Mouse (Mus musculus) natural killer cell, adult 2 months (primary cell): Measurements from ENCODE around the gene Ngly1.
"Not testable (repeated sequence)": the region's sequence is repeated elsewhere in the genome, so short reads cannot be mapped to it uniquely, and the experiment has no call there.

Source experiments
- DNase-seq, 2 experiments: peaks; one replicate each; pipeline ENCODE4 v3.0.0; 2022; ENCODE audit warnings: low spot score in 2 of 2

Ngly1 gene

GRCm38 (mm10) chr14:16256209-16256608, 7.1 kb downstream of the Ngly1 start:
- peak; percentile 16 to 23 for DNase-seq

GRCm38 (mm10) chr14:16260541-16260940, 11.5 kb downstream of the Ngly1 start:
- no peak for DNase-seq

- no peak for DNase-seq
Measured at GRCm38 (mm10) chr14:16261869-16262268, 12.8 kb downstream of the Ngly1 start.

GRCm38 (mm10) chr14:16267028-16267427, 17.9 kb downstream of the Ngly1 start:
- DNase-seq = no peak

- DNase-seq = no peak
Measured at GRCm38 (mm10) chr14:16269776-16270175, 20.7 kb downstream of the Ngly1 start.

- DNase-seq = no peak
Measured at GRCm38 (mm10) chr14:16273677-16274076, 24.6 kb downstream of the Ngly1 start.

- DNase-seq = no peak
Measured at GRCm38 (mm10) chr14:16279196-16279595, 30.1 kb downstream of the Ngly1 start.

- no peak for DNase-seq
Measured at GRCm38 (mm10) chr14:16283966-16284365, 34.9 kb downstream of the Ngly1 start.

GRCm38 (mm10) chr14:16292371-16292770, 43.3 kb downstream of the Ngly1 start:
- no peak for DNase-seq

- DNase-seq = no peak
Measured at GRCm38 (mm10) chr14:16293015-16293414, 43.9 kb downstream of the Ngly1 start.

- no peak for DNase-seq
Measured at GRCm38 (mm10) chr14:16293921-16294320, 44.8 kb downstream of the Ngly1 start.

- no peak for DNase-seq
Measured at GRCm38 (mm10) chr14:16296816-16297468, 47.9 kb downstream of the Ngly1 start.

GRCm38 (mm10) chr14:16301735-16302134, 52.7 kb downstream of the Ngly1 start:
- no peak for DNase-seq

- peak in 1 of 2 experiments; percentile 10 for DNase-seq
Measured at GRCm38 (mm10) chr14:16302688-16303087, 53.6 kb downstream of the Ngly1 start.

- DNase-seq = no peak
Measured at GRCm38 (mm10) chr14:16310791-16311190, 61.7 kb downstream of the Ngly1 start.

- DNase-seq = no peak
Measured at GRCm38 (mm10) chr14:16312599-16312998, 63.5 kb downstream of the Ngly1 start.

- not testable (repeated sequence) for DNase-seq
Measured at GRCm38 (mm10) chr14:16313073-16313472, 64.0 kb downstream of the Ngly1 start.

- no peak for DNase-seq
Measured at GRCm38 (mm10) chr14:16313936-16314521, 64.9 kb downstream of the Ngly1 start.

- DNase-seq = no peak
Measured at GRCm38 (mm10) chr14:16314842-16315241, 65.8 kb downstream of the Ngly1 start.

- DNase-seq = no peak
Measured at GRCm38 (mm10) chr14:16316715-16317114, 67.6 kb downstream of the Ngly1 start.

- no peak for DNase-seq
Measured at GRCm38 (mm10) chr14:16319818-16320217, 70.7 kb downstream of the Ngly1 start.

- DNase-seq = no peak
Measured at GRCm38 (mm10) chr14:16324394-16324793, 75.3 kb downstream of the Ngly1 start.

- no peak for DNase-seq
Measured at GRCm38 (mm10) chr14:16325208-16325607, 76.1 kb downstream of the Ngly1 start.

- DNase-seq = no peak
Measured at GRCm38 (mm10) chr14:16328531-16328930, 79.5 kb downstream of the Ngly1 start.
